Mouse (Mus musculus) megakaryocyte, adult 5-6 weeks (primary cell): Measurements from ENCODE around the gene Grm7. TPM values are rescaled to one million over a fixed set of nuclear protein-coding genes. Genes with fewer than 3 reads are reported as not detected.

Experiments used
- ATAC-seq: 2 replicates; pipeline ENCODE4 v1.8.0; 2016; ENCODE audit warnings: mild to moderate bottlenecking, inconsistent platforms; ENCODE audit not compliant: poor library complexity, severe bottlenecking
- total RNA-seq, 2 experiments: library from RNA; stranded (forward) in 1 of 2; stranded (reverse) in 1 of 2; fragments of 153-499, 151-499 nt in 1 of 2; fragments of 221-1000, 200-1000 nt in 1 of 2; gene quantifications; 2 replicates each; pipeline versions ENCODE4 v1.2.3 to v1.2.4; 2015 to 2017

The Grm7 gene
- total RNA-seq, 2 experiments from 2014 or later = not detected

DNA sequence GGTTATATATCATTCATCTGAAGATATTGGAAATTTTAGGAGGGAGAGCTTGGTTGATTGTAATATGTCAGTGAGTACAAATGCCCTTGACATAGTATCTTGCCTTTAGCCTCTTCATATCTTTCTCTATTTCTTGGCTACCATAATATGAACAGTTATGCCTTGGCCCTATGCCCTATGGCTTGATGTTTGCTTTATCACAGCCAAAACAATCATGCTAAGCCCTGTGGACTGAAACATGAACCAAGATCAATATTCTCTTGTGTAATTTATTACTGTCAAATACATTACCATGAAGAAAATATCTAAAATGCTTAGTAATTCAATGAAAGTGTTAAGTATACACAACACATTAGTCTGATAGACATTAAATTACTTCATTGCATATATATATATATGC, 222.9 kb downstream of the Grm7 start:
- ATAC-seq = no peak

DNA sequence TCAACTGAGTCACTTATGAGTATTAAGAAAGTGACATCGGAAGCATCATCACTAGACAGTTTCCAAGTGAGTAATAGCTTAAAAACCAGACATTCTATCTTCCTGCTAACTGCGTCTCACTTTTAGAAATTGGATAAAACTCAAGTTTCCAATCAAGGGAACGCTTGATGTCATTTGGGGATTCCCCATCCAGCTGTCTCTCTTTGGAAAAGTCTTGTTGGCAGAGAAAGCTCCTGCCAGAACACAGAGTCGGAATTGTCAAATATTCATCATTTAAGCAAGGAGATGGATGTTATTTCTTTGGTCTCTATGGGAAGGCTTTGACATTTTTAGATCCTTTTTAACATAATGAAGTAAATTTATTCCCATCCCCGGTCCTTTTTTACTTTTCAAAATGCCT, 336.6 kb downstream of the Grm7 start:
- no peak for ATAC-seq

DNA sequence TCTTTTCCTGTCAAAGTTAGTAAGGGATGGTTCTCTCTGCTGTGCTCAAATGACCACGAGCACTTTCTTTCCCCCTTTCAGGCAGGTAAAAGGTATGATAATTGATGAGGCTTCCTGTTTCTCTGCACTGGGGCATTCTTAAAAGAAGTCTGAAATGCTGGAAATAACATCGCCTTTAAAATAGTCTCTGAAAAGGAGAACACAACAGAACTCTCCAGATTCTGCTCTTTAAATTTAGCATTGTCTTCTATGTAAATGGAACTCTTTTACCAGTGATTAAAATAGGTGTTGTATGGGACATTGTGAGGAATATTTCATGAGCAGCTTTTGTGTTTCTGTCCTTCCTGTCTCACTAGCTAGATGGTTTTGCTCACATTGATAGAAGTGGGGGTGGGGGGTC, 393.7 kb downstream of the Grm7 start:
- ATAC-seq = no peak

DNA sequence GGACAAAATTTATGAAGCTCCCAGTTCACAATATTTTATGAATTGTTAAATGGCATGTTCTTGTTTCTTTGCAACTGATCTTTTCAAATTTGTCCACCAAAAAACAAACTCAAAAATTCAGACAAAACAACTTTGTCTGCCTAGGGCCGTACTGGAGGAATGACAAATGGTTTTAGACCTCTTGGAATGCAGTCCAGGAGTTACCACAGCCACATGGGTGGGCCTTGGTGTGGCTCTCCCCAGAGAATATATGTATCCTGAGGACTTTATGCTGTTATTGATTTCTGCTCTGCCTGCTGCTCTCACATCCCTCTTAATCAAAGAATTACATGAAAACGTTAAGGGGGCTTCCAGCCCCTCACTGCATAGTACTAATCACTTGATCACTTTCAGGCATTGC, 400.5 kb downstream of the Grm7 start:
- ATAC-seq = no peak

DNA sequence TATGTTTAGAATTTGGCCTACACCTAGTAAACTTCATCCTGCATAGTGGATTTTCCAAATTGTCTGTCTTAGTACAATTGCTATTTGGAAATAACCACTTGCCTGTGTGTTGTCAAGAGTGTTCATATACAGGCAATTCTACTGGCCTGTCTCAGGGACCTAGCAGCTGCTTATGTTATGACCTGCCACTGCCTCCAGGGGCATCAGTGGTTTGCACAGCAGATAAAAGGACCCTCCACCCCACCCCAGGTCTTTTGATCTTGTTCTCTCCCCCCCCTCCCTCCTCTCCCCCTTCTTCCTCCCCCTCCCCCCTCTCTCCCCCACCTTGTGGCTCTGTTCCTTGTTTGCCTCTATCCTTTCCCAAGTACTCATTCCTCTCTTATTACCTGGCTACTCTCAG, 403.9 kb downstream of the Grm7 start:
- no peak for ATAC-seq

DNA sequence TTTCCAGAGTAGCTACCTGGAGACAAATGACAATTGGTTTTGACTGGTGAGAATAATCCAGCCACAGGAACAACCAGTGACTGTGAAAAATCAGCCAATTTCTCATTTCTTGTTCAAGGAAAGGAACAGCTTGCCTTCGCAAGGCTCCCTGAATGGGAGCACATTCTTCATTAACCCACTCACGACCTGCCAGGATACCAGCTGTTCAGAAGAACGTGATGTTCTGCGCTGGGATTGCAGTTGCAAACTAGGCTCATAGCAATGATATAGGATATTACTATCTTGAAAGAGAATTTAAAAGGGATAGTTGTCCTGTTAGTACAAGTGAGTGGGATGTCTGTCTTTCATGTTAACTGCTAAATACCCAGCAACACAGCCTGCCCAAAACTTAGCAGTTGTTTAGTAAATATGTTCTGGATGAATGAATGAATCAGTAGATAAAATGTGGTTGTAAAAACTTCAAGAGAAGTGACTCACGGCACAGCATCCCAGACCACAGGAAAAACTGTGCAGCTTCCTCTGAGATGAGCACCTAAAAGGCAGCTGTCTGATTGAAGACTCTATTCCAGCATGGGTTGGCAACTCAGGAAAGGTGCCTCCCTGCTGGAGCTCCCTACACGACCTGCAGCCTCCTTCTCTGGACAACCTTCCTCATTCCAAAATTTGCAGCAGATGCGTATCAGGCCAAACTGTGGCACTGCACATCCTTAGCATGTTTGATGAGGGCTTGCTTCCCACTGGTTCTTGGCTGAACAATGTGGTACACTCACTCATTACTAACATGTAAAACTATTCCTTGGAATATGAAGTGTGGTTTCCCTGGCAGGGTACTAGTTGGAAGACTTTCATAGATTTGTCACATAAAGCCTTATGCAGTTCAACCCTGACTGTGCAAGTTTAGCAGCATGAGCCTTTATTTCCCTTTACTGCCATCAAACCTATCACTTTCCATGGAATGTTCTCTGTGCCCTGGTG, 408.9 kb downstream of the Grm7 start:
- no peak for ATAC-seq

DNA sequence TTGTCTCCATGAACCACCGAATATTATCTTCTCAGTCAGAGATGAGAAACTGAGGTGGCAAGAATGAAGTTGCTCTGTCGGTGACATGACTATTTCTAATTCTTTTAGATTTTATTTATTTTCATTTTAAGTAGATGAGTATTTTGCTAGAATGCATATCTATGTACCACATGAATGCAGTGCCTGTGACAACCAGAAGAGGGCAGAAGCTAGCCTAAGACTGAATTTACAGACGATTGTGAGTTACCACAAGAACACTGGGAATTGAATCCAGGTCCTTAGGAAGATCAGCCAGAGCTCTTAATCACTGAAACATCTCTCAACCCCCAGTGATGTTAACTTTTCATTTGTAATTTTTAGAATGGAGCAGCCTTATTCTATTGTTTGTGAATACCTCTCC, 412.4 kb downstream of the Grm7 start:
- ATAC-seq = no peak

DNA sequence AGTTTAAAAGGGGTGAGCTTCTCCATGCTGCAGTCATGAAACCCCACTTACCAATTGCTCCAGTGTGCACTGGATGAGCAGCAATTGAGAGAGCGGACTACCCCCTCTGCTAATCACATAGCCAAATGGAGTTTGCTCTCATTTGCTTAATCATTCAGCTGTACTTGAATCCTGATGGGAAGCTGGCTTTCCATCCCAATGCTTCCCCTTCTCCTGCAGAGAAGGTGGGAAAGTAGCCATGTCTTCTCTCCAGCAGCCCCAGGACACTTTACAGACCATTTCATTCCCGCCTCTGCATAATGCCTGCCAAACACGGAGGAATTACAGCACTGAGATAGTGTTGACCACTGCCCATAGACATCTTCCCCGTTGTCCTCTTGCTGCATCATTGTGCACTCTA, 414.6 kb downstream of the Grm7 start:
- no peak for ATAC-seq

DNA sequence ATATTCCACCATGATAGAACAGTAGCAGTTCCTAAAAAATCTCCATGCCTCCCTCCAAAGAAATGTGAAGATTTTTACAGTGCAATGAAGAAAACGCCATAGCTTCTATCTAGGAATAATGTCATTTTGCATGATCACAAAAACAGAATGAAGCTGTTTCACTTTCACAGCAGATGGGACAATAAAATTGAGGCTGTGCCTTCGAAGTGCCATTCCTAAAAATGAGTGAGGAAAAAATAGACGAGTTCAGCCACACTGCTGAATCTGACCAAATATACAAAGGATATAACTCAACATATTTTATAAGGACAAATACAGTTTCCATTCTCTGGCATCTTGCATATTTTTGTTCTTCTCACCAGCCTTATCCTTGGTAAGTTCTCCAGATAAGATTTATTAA, 439.2 kb downstream of the Grm7 start:
- no peak for ATAC-seq

DNA sequence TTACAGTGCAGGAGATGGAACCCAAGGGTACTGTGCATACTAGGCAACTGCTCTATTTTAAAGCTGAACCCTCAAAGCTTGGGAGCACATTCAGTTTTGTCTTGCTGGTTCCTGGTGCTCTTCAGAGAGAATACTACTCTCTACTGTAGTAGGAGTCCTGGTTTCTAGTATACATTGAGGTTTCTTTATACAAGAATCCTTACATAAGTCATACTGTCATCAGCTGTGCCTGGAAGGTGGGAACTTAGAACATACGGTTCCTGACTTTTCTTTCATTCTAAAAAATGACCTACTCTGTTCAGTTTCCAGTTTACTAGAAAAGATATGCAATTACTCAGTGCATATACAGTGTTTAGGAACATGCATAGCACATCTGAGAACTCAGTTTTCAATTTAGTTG, 449.4 kb downstream of the Grm7 start:
- no peak for ATAC-seq

DNA sequence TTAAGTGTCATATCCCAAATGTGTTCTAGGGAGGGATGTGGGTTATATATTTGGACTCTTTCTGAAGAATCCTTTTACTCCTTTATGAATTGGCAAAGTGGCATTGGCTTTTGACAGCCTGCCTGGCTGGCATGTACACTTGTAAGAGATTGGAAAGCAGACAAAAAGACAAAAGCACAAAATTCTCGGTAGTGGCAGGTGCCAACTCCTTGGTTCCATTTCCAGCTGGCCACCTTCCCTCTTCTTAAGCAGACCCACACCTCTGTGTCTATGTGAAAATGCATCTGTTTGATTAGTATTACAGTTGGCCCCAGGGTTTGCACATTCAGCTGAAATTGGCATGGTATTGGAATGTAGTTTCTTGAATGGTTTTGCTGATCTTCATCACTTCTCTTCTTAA, 460.1 kb downstream of the Grm7 start:
- no peak for ATAC-seq

DNA sequence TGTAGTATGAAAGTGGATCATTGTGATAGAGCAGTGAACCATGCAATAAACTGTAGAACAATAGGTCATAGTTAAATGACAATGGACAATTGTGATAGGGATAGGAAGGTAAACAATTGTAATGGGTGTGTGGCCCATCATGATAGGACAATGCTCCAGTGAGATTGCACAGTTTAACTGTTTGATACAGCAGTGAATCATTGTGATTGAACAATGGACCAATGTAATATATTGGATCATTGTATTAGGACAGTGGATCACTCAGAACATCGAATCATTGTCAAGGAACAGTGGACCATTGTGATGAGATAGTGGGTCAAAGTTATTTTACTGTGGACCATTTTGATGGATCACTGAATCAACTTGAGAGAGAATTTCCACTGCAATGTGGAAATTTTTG, 515.7 kb downstream of the Grm7 start:
- no peak for ATAC-seq

DNA sequence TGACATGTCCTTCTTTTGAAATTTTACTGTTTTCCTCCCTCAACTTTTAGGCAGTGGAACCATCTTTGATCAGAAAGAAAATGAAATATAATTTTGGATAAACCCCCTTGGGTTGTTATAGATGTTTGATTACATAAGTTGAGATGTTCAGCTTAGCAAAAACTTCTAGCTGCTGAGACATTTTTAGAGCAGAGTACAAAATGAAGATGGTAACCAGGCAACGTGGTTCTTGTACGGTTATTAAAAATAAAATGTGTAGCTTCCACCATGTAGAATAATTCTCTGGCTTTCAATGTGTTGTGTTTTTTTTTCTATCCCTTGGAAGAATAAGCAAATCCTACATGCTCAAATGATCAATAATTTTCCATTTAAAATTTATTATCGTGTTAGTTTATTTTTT, 550.0 kb downstream of the Grm7 start:
- ATAC-seq = no peak

DNA sequence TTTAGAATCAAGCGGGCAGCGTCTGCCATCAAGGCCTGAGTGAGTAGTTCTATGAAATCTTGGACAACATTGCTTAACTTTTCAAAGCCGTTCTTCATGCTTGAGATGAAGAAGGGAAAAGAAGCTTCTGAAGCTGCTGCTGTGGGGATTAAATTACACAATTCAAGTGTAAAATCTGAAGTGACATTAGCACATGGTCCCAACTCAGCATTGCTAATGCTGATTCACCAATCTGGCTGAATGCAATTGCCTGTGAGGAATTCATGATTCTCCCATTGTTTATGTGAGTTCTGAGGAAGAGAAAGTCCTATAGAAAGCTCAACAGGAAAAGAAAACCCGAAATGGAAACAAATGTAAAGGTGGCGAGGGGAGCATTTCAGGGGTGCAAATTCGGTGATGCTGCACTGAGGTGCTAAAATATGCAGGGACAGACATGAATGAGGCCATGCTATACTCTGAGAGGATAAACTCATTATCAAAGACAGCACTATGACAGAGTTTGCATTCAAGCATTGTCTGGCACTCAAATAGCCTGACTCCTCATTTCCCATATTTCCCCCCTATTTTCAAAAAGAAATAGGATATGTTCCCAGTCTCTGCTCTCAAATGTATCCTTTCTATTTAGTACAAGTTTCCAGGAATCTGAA, 575.8 kb downstream of the Grm7 start:
- ATAC-seq = no peak

DNA sequence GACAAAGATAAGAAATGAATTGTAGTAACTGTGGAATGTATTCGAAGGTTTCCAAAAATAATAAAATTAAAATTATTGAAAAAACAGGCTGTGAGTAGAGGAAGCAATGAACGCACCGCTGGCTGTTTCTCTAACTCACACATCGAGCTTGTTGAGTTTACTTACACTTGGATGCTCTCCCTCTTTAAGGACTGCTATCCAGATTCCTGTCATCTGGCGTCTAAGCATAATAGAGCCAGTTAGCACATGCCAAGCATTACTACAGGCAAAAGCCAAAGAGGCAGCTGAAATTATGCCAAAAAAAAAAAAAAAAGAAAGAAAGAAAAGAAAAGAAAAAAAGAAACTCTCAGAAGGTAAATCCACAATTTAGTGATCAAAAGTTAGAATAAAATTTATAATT, 609.8 kb downstream of the Grm7 start:
- no peak for ATAC-seq

DNA sequence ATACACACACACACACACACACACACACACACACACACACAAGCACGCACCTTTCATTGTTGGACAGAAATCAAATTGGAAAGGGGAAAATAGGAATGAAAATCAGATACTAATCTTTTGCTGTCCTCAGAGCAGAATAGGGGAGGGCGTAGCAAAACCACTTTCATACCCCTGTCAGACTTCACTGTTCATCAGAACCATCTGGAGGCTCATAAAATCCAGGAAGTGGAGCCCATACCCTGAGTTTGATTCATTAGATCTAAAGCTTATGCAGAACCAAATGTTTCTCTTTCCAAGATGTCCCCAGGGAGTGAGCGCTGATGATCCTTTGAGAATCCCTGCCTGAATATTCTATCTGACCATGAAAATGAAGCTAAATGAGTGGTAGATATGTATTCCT, 611.6 kb downstream of the Grm7 start:
- ATAC-seq = no peak

DNA sequence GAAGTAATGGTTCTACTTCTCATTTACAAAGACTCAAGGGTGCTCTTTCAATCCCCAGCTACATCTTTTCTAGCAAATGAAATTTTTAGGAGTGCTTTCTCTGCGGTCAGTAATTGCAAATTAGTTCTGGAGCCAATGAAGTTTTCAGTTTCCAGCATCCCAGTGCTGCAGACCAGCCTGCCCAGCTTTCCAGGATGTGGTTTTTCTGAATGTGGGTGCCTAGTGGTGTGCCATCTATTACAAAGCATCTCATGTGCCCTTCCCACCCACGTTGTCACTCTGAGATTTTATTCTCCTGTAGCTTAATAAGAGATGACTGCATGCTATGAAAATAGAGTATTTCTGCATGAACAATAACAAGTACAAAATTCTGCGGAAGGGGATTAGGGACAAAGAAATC, 612.9 kb downstream of the Grm7 start:
- no peak for ATAC-seq

DNA sequence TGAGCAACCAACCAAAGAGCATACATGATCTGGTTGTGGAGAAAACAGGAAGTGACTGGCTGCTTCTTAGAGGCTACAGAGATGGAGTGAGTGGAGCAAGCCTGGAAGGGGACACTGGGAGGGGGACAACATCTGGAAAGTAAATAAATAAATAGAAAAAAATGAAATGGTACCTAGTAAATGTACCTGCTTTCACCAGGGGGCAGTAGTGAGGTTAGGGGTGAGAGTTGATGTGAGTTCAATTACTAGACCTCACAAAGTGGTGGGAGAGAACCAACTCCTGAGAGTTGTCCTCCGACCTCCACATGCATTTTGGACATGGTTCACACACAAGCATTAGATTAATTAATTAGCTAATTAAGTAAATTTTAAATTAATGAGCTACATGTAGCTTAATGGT, 615.8 kb downstream of the Grm7 start:
- no peak for ATAC-seq

DNA sequence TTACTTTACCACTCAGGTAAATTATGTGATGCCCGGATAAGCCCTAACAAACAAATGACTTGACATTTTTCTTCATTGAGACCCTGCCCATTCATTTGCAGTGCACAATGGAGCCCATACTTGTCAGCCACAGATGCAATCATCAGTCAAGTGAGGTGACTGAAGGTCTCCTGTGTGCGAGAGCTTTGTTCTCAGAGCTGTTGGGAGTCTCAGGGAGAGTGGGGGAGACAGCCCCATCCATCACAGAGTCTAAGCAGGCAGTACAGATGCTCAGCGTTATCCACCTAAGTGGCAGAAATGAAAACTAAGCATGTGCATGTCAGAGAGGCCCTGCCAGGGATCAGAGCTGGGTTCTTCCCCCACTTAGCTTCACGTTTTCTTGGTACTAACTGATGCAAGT, 631.3 kb downstream of the Grm7 start:
- ATAC-seq = no peak

DNA sequence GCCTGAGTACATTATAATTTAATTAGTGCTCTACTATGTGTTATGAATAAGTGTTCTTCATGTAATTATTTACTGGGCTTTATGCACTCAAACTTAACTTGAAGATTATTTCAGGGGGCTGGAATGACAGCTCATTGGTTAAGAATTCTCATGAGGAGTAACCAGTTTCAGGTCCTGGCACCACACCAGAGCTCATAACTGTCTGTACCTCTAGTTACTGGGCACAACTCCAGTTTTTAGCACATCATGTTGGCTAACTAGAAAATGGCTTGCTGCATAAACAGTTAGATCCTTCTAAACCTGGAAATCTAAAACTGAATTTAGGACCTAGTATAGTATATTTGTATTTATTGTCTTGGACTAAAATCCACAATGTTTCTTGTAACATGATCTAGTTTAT, 633.1 kb downstream of the Grm7 start:
- ATAC-seq = no peak

DNA sequence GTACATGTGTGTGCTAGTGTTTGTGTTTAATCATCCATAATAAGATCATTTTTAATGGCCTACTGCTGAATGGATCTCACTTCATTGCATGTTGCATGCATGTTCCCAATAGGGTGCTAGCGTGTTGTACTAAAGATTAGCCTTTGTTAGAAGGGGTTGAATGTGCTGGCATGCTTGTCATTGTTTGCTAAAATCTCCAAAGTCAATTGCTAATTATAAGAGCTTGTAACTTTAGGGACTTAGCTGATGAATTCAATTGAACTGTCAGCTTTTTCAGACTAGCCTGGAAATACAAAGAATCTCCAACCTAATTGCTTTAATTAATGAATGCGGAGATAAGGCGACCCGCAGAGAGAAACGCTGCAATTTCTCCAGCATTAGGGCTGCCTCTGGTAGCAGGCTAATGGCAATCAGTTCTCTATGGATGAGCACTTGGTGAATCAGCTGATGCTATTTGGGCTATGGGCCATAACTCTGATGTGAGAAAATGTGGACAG, 648.2 kb downstream of the Grm7 start:
- ATAC-seq = no peak

DNA sequence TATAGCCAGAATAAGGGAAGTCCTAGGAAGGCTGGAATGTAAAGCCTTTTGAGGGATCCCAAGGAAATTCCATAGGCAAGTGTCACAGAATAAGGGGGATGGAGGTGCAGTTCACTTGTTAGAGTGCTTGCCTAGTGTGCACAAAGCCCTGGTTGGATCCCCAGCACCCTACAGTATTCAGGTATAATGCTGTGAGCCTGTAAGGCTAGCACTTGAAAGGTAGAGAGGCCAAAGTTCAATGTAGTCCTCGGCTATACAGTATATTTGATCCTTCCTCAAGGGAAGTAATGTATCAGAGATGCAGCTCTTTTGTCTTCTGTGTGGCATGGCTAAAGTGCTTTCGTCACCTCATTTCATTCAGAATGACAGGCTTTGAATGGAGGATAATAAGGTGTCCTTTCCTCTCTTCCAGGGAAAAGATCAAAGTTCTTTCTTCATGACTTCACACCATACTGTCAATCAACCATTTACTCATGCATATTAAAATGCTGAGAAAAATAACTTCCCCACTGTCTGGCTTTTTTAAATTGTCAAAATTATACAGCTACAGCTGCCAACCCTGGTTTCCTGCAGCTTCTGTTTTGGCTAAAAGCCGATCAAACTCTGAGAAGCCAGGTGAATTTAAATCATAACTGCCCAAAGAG, 658.7 kb downstream of the Grm7 start:
- ATAC-seq = no peak
